Mouse (Mus musculus): ENCODE measurements at regions not wholly inside any gene's neighbourhood (a gene's known extent, or its start where the extent isn't known, plus 50 kb on each side); places are given as distances from the start of the nearest gene placed in this dataset.

DNA sequence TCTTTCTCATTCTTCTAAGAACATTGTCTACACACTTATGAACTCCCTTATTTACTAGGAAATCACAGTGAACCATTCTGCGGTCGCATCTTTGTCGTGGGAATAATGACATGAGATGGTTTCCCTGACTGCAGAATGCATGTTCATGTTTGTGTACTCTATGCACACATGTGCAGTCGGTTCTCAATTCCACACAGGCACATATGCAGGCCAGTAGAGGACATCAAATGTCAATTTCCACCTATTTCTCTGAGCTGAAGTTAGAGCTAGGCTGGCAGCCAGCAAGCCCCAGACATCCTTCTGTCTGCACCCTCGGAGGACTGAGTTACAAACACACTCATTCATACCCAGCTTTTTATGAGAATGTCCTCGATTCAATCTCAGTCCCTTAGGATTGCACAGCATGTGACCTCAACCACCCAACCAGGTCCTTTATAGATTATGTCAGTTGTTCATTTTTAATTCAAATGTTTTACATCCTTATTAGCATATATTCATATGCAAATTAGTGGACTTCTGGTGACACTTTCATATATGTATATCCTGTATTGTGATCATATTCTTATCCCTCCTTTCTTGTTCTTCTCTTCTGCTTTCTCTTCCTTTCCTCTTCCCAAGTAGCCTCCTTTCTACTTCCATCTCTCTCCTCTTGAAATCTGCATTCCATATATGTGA lies 202.7 kb downstream of the Rpl36a-ps1 start:
- Histone ChIP-seq H3K9me3 (ENCODE audit: control insufficient read depth, low read length) (no peaks in the 10 kb centered on the region), H3K27me3 (ENCODE audit: control insufficient read depth, insufficient read depth, low read length) (no peaks in the 10 kb centered on the region), H3K4me3 (ENCODE audit: low read depth, low read length) (no peak overlapping the region), H3K27ac (ENCODE audit: low read depth, low read length) (no peak overlapping the region), H3K36me3 (ENCODE audit: control insufficient read depth, insufficient read depth, low read length) (no peaks in the 10 kb centered on the region), H3K9ac (ENCODE audit: low read length) (no peak overlapping the region), H3K4me1 (replicated peaks; ENCODE audit: control insufficient read depth, insufficient read depth, low read length) (no peaks in the 10 kb centered on the region; the same call in 1 of the 2 replicates), H3K4me2 (ENCODE audit: low read depth, low read length, severe bottlenecking) (no peak overlapping the region)
- DNase-seq (ENCODE audit: low spot score) (no peak), ATAC-seq (replicated peaks; ENCODE audit: low FRiP score) (peak; percentile 53; the same call in 1 of the 2 replicates)
- 73% methylated on average over 6 of the region's 6 CpGs for WGBS

GRCm38 (mm10) chr14:98789794-98790193 lies 204.3 kb downstream of the Rpl36a-ps1 start:
- Histone ChIP-seq H3K4me2 (ENCODE audit: low read depth, low read length, severe bottlenecking) (no peak overlapping the region), H3K27ac (ENCODE audit: low read depth, low read length) (no peak overlapping the region), H3K27me3 (ENCODE audit: control insufficient read depth, insufficient read depth, low read length) (no peaks in the 10 kb centered on the region), H3K4me3 (ENCODE audit: low read depth, low read length) (no peak overlapping the region), H3K9ac (ENCODE audit: low read length) (no peak overlapping the region), H3K4me1 (replicated peaks; ENCODE audit: control insufficient read depth, insufficient read depth, low read length) (no peaks in the 10 kb centered on the region; the same call in 1 of the 2 replicates), H3K36me3 (ENCODE audit: control insufficient read depth, insufficient read depth, low read length) (no peaks in the 10 kb centered on the region), H3K9me3 (ENCODE audit: control insufficient read depth, low read length) (no peaks in the 10 kb centered on the region)
- ATAC-seq (replicated peaks; ENCODE audit: low FRiP score) (no peak), DNase-seq (ENCODE audit: low spot score) (no peak)
- WGBS, result 93% methylated on average over 6 of the region's 6 CpGs

DNA sequence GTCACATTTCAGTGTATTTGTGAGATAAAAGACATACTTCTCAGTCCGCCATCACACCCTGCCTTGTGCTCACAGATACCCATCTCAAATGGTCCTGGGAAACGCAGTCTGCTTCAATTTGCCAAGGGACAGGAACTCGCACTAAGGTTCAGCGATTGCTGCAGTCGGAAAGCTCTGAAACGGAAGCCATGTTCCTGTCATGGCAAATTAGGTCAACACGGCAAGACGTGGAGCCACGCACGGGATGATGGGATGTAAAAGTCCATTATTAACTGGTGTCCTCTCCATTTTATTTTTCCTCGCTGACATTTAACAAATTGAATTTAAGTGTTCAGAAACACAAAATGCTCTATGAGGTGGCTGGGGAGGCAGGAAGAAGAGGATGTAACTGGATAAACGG lies 212.4 kb downstream of the Rpl36a-ps1 start:
- DNase-seq (ENCODE audit: low spot score) (no peak), ATAC-seq (replicated peaks; ENCODE audit: low FRiP score) (no peak)
- Histone ChIP-seq H3K9me3 (ENCODE audit: control insufficient read depth, low read length) (no peaks in the 10 kb centered on the region), H3K36me3 (ENCODE audit: control insufficient read depth, insufficient read depth, low read length) (no peaks in the 10 kb centered on the region), H3K9ac (ENCODE audit: low read length) (no peak overlapping the region), H3K27me3 (ENCODE audit: control insufficient read depth, insufficient read depth, low read length) (no peaks in the 10 kb centered on the region), H3K4me2 (ENCODE audit: low read depth, low read length, severe bottlenecking) (no peak overlapping the region), H3K27ac (ENCODE audit: low read depth, low read length) (no peak overlapping the region), H3K4me3 (ENCODE audit: low read depth, low read length) (no peak overlapping the region), H3K4me1 (replicated peaks; ENCODE audit: control insufficient read depth, insufficient read depth, low read length) (no peaks in the 10 kb centered on the region)
- WGBS, result 97% methylated on average over 12 of the region's 12 CpGs

DNA sequence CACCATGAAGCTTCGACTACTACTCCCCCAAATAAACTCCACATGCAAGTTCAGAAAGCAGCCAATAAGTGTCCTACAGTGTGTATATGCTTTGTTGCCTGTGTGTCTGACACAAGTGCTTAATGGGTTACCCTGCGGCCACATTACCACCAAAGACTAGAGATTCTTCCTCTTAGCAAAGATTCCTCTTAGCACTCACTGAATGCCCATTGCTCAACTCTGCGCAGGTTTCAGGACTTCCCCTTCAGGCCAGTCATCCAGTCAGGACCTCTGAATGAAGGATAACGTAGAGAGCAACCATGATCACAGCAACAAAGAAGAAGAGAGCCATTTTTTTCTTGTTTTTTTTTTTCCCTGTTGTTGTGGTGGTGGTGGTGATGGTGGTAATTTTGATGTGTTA lies 222.0 kb downstream of the Rpl36a-ps1 start:
- no peak overlapping the region for H3K4me2 ChIP-seq (ENCODE audit: low read depth, low read length, severe bottlenecking)
- no peak for DNase-seq (ENCODE audit: low spot score)
- H3K27ac ChIP-seq (ENCODE audit: low read depth, low read length), result no peak overlapping the region
- ATAC-seq (replicated peaks; ENCODE audit: low FRiP score), result no peak
- no peak overlapping the region for H3K9ac ChIP-seq (ENCODE audit: low read length)
- 86% methylated on average over 4 of the region's 4 CpGs for WGBS
- no peaks in the 10 kb centered on the region for H3K9me3 ChIP-seq (ENCODE audit: control insufficient read depth, low read length)
- no peaks in the 10 kb centered on the region for H3K27me3 ChIP-seq (ENCODE audit: control insufficient read depth, insufficient read depth, low read length)
- no peaks in the 10 kb centered on the region for H3K4me1 ChIP-seq (replicated peaks; ENCODE audit: control insufficient read depth, insufficient read depth, low read length)
- no peak overlapping the region for H3K4me3 ChIP-seq (ENCODE audit: low read depth, low read length)
- H3K36me3 ChIP-seq (ENCODE audit: control insufficient read depth, insufficient read depth, low read length), result no peaks in the 10 kb centered on the region

GRCm38 (mm10) chr14:98768845-98769244 lies 225.3 kb downstream of the Rpl36a-ps1 start:
- Histone ChIP-seq H3K4me3 (ENCODE audit: low read depth, low read length) (no peak overlapping the region), H3K27me3 (ENCODE audit: control insufficient read depth, insufficient read depth, low read length) (no peaks in the 10 kb centered on the region), H3K27ac (ENCODE audit: low read depth, low read length) (no peak overlapping the region), H3K4me1 (replicated peaks; ENCODE audit: control insufficient read depth, insufficient read depth, low read length) (no peaks in the 10 kb centered on the region), H3K9ac (ENCODE audit: low read length) (no peak overlapping the region), H3K9me3 (ENCODE audit: control insufficient read depth, low read length) (no peaks in the 10 kb centered on the region), H3K4me2 (ENCODE audit: low read depth, low read length, severe bottlenecking) (no peak overlapping the region), H3K36me3 (ENCODE audit: control insufficient read depth, insufficient read depth, low read length) (no peaks in the 10 kb centered on the region)
- WGBS, result 65% methylated on average over 2 of the region's 2 CpGs
- DNase-seq (ENCODE audit: low spot score) (no peak), ATAC-seq (replicated peaks; ENCODE audit: low FRiP score) (no peak)

- H3K9ac ChIP-seq (ENCODE audit: low read length), result no peak overlapping the region
- H3K4me2 ChIP-seq (ENCODE audit: low read depth, low read length, severe bottlenecking), result no peak overlapping the region
- ATAC-seq (replicated peaks; ENCODE audit: low FRiP score) (no peak), DNase-seq (ENCODE audit: low spot score) (no peak)
- H3K9me3 ChIP-seq (ENCODE audit: control insufficient read depth, low read length), result no peaks in the 10 kb centered on the region
- no peak overlapping the region for H3K27ac ChIP-seq (ENCODE audit: low read depth, low read length)
- WGBS, result 90% methylated on average over 7 of the region's 7 CpGs
- no peak overlapping the region for H3K4me3 ChIP-seq (ENCODE audit: low read depth, low read length)
- H3K27me3 ChIP-seq (ENCODE audit: control insufficient read depth, insufficient read depth, low read length), result no peaks in the 10 kb centered on the region
- H3K4me1 ChIP-seq (replicated peaks; ENCODE audit: control insufficient read depth, insufficient read depth, low read length), result no peaks in the 10 kb centered on the region
- H3K36me3 ChIP-seq (ENCODE audit: control insufficient read depth, insufficient read depth, low read length), result no peaks in the 10 kb centered on the region
Observed at GRCm38 (mm10) chr14:98767481-98767880, 226.6 kb downstream of the Rpl36a-ps1 start.

GRCm38 (mm10) chr14:98765358-98765757 lies 228.8 kb downstream of the Rpl36a-ps1 start:
- H3K27ac ChIP-seq (ENCODE audit: low read depth, low read length), result no peak overlapping the region
- H3K9me3 ChIP-seq (ENCODE audit: control insufficient read depth, low read length), result no peaks in the 10 kb centered on the region
- no peak overlapping the region for H3K4me3 ChIP-seq (ENCODE audit: low read depth, low read length)
- H3K36me3 ChIP-seq (ENCODE audit: control insufficient read depth, insufficient read depth, low read length), result no peaks in the 10 kb centered on the region
- no peak for ATAC-seq (replicated peaks; ENCODE audit: low FRiP score)
- H3K27me3 ChIP-seq (ENCODE audit: control insufficient read depth, insufficient read depth, low read length), result no peaks in the 10 kb centered on the region
- H3K4me1 ChIP-seq (replicated peaks; ENCODE audit: control insufficient read depth, insufficient read depth, low read length), result no peaks in the 10 kb centered on the region
- no peak for DNase-seq (ENCODE audit: low spot score)
- H3K9ac ChIP-seq (ENCODE audit: low read length), result no peak overlapping the region
- no peak overlapping the region for H3K4me2 ChIP-seq (ENCODE audit: low read depth, low read length, severe bottlenecking)

- Histone ChIP-seq H3K27ac (ENCODE audit: low read depth, low read length) (no peak overlapping the region), H3K4me2 (ENCODE audit: low read depth, low read length, severe bottlenecking) (no peak overlapping the region), H3K4me3 (ENCODE audit: low read depth, low read length) (no peak overlapping the region), H3K9ac (ENCODE audit: low read length) (no peak overlapping the region), H3K4me1 (replicated peaks; ENCODE audit: control insufficient read depth, insufficient read depth, low read length) (no peaks in the 10 kb centered on the region), H3K9me3 (ENCODE audit: control insufficient read depth, low read length) (no peaks in the 10 kb centered on the region), H3K36me3 (ENCODE audit: control insufficient read depth, insufficient read depth, low read length) (no peaks in the 10 kb centered on the region), H3K27me3 (ENCODE audit: control insufficient read depth, insufficient read depth, low read length) (no peaks in the 10 kb centered on the region)
- WGBS, result 89% methylated on average over 6 of the region's 6 CpGs
- DNase-seq (ENCODE audit: low spot score) (no peak), ATAC-seq (replicated peaks; ENCODE audit: low FRiP score) (no peak)
Observed at GRCm38 (mm10) chr14:98750766-98751165, 243.4 kb downstream of the Rpl36a-ps1 start.

Data from forebrain, embryonic 11.5 days (tissue).